Mouse (Mus musculus) heart, embryonic 10.5 days (tissue): ENCODE results near the gene Setdb1. TPM values are rescaled to one million over a fixed set of nuclear protein-coding genes. Genes with fewer than 3 reads are reported as not detected.

Source experiments
- DNase-seq: peaks from one replicate; pipeline ENCODE4 v3.0.0-alpha.2; 2017; ENCODE audit warnings: low spot score
- H3K27ac ChIP-seq: fragments of 300-500 bp; sonication (generic); 2 replicates; pipeline ENCODE4 v1.5.1; 2016; ENCODE audit warnings: mild to moderate bottlenecking
- H3K27me3 ChIP-seq: fragments of 300-500 bp; sonication (generic); 2 replicates; pipeline ENCODE4 v1.6.1; 2016; ENCODE audit warnings: mild to moderate bottlenecking; ENCODE audit not compliant: poor library complexity, insufficient read depth, severe bottlenecking
- H3K36me3 ChIP-seq: fragments of 300-500 bp; sonication (generic); 2 replicates; pipeline ENCODE4 v1.6.1; 2016; ENCODE audit warnings: mild to moderate bottlenecking, moderate library complexity
- H3K4me1 ChIP-seq: fragments of 300-500 bp; sonication (generic); 2 replicates; pipeline ENCODE4 v1.6.1; 2016; ENCODE audit warnings: mild to moderate bottlenecking
- H3K4me3 ChIP-seq: fragments of 300-500 bp; sonication (generic); 2 replicates; pipeline ENCODE4 v1.5.1; 2016; ENCODE audit warnings: mild to moderate bottlenecking, moderate library complexity
- H3K9me3 ChIP-seq: fragments of 300-500 bp; sonication (generic); 2 replicates; pipeline ENCODE4 v1.6.1; 2016; ENCODE audit warnings: mild to moderate bottlenecking, moderate library complexity
- WGBS: fragments of 180-500 bp; shearing (Covaris S2); methylation state at CpG from one replicate; pipeline ENCODE4 v1.1.7; 2016; 5-methylcytosine and 5-hydroxymethylcytosine counted together
- polyA plus RNA-seq: library from polyadenylated mRNA; unstranded; fragments of >200 nt; fragmentation: Nextera tagmentation; extraction: Ambion mirVana; gene quantifications from 2 replicates; pipeline ENCODE4 v1.2.1, GENCODE M21; 2016

Gene Setdb1
- polyA plus RNA-seq, 1 experiment from 2014 or later = 42.8 TPM

- WGBS = 74% methylated on average over 11 of the region's 11 CpGs
- Histone ChIP-seq H3K27ac (peak overlapping the region; percentile 10; the same call in 1 of the 2 replicates), H3K4me3 (no peak overlapping the region), H3K36me3 (peaks cover 53% of the 10 kb centered on the region), H3K4me1 (peaks cover 7% of the 10 kb centered on the region; the same call in 1 of the 2 replicates), H3K9me3 (no peaks in the 10 kb centered on the region), H3K27me3 (no peaks in the 10 kb centered on the region)
- no peak for DNase-seq
Observed at GRCm38 (mm10) chr3:95295321-95296102, 61.5 kb downstream of the Setdb1 start.

GRCm38 (mm10) chr3:95294718-95295117, 62.3 kb downstream of the Setdb1 start:
- Histone ChIP-seq H3K27ac (no peak overlapping the region), H3K4me3 (no peak overlapping the region), H3K27me3 (no peaks in the 10 kb centered on the region), H3K36me3 (peaks cover 54% of the 10 kb centered on the region), H3K4me1 (peaks cover 7% of the 10 kb centered on the region; the same call in 1 of the 2 replicates), H3K9me3 (no peaks in the 10 kb centered on the region)
- DNase-seq = no peak
- WGBS = 82% methylated on average over 5 of the region's 5 CpGs

GRCm38 (mm10) chr3:95294316-95294715, 62.7 kb downstream of the Setdb1 start:
- Histone ChIP-seq H3K27ac (no peak overlapping the region), H3K36me3 (peaks cover 56% of the 10 kb centered on the region), H3K9me3 (no peaks in the 10 kb centered on the region), H3K27me3 (no peaks in the 10 kb centered on the region), H3K4me1 (peaks cover 7% of the 10 kb centered on the region; the same call in 1 of the 2 replicates), H3K4me3 (no peak overlapping the region)
- WGBS = 85% methylated on average over 7 of the region's 7 CpGs
- DNase-seq = no peak

- Histone ChIP-seq H3K4me3 (no peak overlapping the region), H3K4me1 (peaks cover 7% of the 10 kb centered on the region; the same call in 1 of the 2 replicates), H3K36me3 (peaks cover 59% of the 10 kb centered on the region), H3K9me3 (no peaks in the 10 kb centered on the region), H3K27me3 (no peaks in the 10 kb centered on the region), H3K27ac (no peak overlapping the region)
- WGBS = 81% methylated on average over 11 of the region's 11 CpGs
- DNase-seq = no peak
Observed at GRCm38 (mm10) chr3:95293537-95293936, 63.5 kb downstream of the Setdb1 start.

GRCm38 (mm10) chr3:95292899-95293298, 64.1 kb downstream of the Setdb1 start:
- Histone ChIP-seq H3K9me3 (no peaks in the 10 kb centered on the region), H3K4me3 (no peak overlapping the region), H3K36me3 (peaks cover 66% of the 10 kb centered on the region), H3K27ac (no peak overlapping the region), H3K27me3 (no peaks in the 10 kb centered on the region), H3K4me1 (peaks cover 7% of the 10 kb centered on the region; the same call in 1 of the 2 replicates)
- DNase-seq = no peak
- 86% methylated on average over 2 of the region's 2 CpGs for WGBS

- WGBS = 78% methylated on average over 4 of the region's 4 CpGs
- no peak overlapping the region for H3K27ac ChIP-seq
- no peaks in the 10 kb centered on the region for H3K27me3 ChIP-seq
- H3K9me3 ChIP-seq = no peaks in the 10 kb centered on the region
- no peak overlapping the region for H3K4me3 ChIP-seq
- no peak for DNase-seq
- H3K4me1 ChIP-seq = peaks cover 3% of the 10 kb centered on the region; the same call in 1 of the 2 replicates
- H3K36me3 ChIP-seq = peaks cover 60% of the 10 kb centered on the region
Observed at GRCm38 (mm10) chr3:95291041-95291440, 66.0 kb downstream of the Setdb1 start.

GRCm38 (mm10) chr3:95290156-95290555, 66.8 kb downstream of the Setdb1 start:
- no peaks in the 10 kb centered on the region for H3K27me3 ChIP-seq
- H3K4me3 ChIP-seq = no peak overlapping the region
- H3K27ac ChIP-seq = no peak overlapping the region
- H3K4me1 ChIP-seq = no peaks in the 10 kb centered on the region
- DNase-seq = no peak
- peaks cover 55% of the 10 kb centered on the region for H3K36me3 ChIP-seq
- no peaks in the 10 kb centered on the region for H3K9me3 ChIP-seq
- 69% methylated on average over 6 of the region's 6 CpGs for WGBS

GRCm38 (mm10) chr3:95289419-95289818, 67.6 kb downstream of the Setdb1 start:
- H3K36me3 ChIP-seq = peaks cover 48% of the 10 kb centered on the region
- no peaks in the 10 kb centered on the region for H3K9me3 ChIP-seq
- WGBS = 82% methylated on average over 4 of the region's 4 CpGs
- no peaks in the 10 kb centered on the region for H3K27me3 ChIP-seq
- no peak for DNase-seq
- H3K4me3 ChIP-seq = no peak overlapping the region
- H3K27ac ChIP-seq = no peak overlapping the region
- peaks cover 6% of the 10 kb centered on the region for H3K4me1 ChIP-seq

- H3K36me3 ChIP-seq = peaks cover 33% of the 10 kb centered on the region
- no peaks in the 10 kb centered on the region for H3K27me3 ChIP-seq
- whole genome bisulfite sequencing = 76% methylated on average over 3 of the region's 3 CpGs
Observed at GRCm38 (mm10) chr3:95287541-95287940, 69.5 kb downstream of the Setdb1 start.

GRCm38 (mm10) chr3:95286510-95286909, 70.5 kb downstream of the Setdb1 start:
- H3K36me3 ChIP-seq = peaks cover 27% of the 10 kb centered on the region
- H3K27ac ChIP-seq = no peak overlapping the region
- no peaks in the 10 kb centered on the region for H3K27me3 ChIP-seq
- WGBS = 73% methylated on average over 7 of the region's 7 CpGs
- no peak overlapping the region for H3K4me3 ChIP-seq
- no peak for DNase-seq
- peaks cover 18% of the 10 kb centered on the region for H3K4me1 ChIP-seq
- H3K9me3 ChIP-seq = no peaks in the 10 kb centered on the region

More at GRCm38 (mm10) chr3:95287541-95287940, 69.5 kb downstream of the Setdb1 start:
- DNase-seq = no peak
- Histone ChIP-seq H3K4me1 (peaks cover 18% of the 10 kb centered on the region), H3K27ac (no peak overlapping the region), H3K9me3 (no peaks in the 10 kb centered on the region), H3K4me3 (no peak overlapping the region)

- no peaks in the 10 kb centered on the region for H3K9me3 ChIP-seq
- peaks cover 22% of the 10 kb centered on the region for H3K36me3 ChIP-seq
- H3K27ac ChIP-seq = no peak overlapping the region
- H3K4me1 ChIP-seq = peaks cover 18% of the 10 kb centered on the region
- WGBS = 64% methylated on average over 5 of the region's 5 CpGs
- H3K4me3 ChIP-seq = no peak overlapping the region
- H3K27me3 ChIP-seq = no peaks in the 10 kb centered on the region
- no peak for DNase-seq
Observed at GRCm38 (mm10) chr3:95286011-95286410, 71.0 kb downstream of the Setdb1 start.

GRCm38 (mm10) chr3:95285390-95285789, 71.6 kb downstream of the Setdb1 start:
- Histone ChIP-seq H3K27me3 (no peaks in the 10 kb centered on the region), H3K4me1 (peaks cover 22% of the 10 kb centered on the region), H3K4me3 (no peak overlapping the region), H3K36me3 (peaks cover 18% of the 10 kb centered on the region), H3K9me3 (no peaks in the 10 kb centered on the region), H3K27ac (no peak overlapping the region)
- DNase-seq = no peak
- WGBS = 91% methylated on average over 5 of the region's 5 CpGs

- Histone ChIP-seq H3K4me1 (peaks cover 22% of the 10 kb centered on the region), H3K36me3 (peaks cover 16% of the 10 kb centered on the region), H3K27me3 (no peaks in the 10 kb centered on the region), H3K9me3 (no peaks in the 10 kb centered on the region), H3K27ac (no peak overlapping the region), H3K4me3 (no peak overlapping the region; the same call in 1 of the 2 replicates)
- no peak for DNase-seq
- WGBS = 86% methylated on average over 12 of the region's 12 CpGs
Observed at GRCm38 (mm10) chr3:95284501-95285281, 72.3 kb downstream of the Setdb1 start.
